Mouse (Mus musculus) kidney, postnatal 14 days (tissue): ENCODE measurements around the gene Spcs2.
"Not testable (repeated sequence)": the region's sequence is repeated elsewhere in the genome, so short reads cannot be mapped to it uniquely, and the experiment has no call there.

Experiments
- DNase-seq: peaks from one replicate; pipeline ENCODE4 v3.0.0; 2022; ENCODE audit warnings: mixed read lengths

Gene Spcs2

DNA sequence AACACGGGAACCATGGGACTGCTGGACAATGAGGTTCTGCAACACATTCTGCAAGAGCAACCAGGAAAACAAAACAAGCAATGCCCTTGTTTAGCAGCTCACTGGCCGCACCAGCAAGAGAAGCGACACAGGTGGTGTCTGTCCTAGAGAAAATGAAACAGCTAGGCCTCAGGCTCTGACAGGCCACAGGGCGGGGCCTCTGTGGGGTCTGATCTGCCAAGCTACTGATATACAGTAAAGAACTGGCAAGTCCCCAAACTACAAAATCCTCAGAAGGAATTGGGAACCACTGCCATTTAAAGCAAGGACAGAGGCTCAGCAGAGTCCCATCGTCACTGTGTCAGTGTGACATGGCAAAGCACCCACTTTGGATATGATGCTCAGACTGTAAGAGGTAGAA is 40.8 kb downstream of the Spcs2 start:
- no peak for DNase-seq

DNA sequence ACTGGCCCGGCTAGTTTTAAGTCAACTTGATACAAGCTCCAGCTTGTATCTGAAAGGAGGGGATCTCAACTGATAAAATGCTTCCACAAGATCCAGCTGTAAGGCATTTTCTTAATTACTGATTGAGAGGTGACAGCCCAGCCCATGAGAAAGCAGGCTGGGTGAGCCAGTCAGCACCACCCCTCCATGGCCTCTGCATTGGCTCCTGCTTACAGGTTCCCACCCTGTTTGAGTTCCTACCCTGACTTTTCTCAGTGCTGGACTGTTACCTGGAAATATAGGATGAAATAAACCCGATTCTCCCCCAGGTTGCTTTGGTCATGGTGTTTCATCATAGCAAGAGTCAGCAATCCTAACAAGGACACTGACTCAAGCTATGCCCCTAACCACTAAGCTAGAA is 41.3 kb downstream of the Spcs2 start:
- DNase-seq: no peak

DNA sequence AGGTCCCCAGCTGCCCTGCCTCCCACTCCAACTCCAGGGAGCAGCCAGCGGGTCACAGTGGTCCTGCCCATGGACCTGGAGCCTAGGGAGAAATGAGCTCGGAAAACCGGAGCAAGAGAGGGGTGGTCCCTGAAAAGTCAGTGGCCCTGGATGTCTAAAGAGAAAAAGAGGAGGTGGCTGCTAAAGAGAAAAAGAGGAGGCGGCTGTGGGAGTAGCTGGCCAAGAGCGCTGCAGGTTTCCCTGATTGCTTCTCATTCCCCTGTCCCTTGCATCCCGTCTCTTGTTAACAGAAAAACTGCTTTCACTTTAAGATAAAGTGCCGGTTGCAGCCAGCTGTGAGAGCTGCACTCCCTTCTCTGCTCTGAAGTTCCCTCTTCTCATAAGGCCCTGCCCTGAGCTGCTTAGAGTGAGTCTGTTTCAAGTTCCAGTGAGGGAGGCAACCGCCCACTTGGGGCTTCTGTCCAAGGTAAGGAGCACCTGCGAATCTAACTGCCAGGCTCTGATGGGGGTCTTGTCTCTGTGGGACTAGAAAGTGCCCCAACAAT is 45.0 kb downstream of the Spcs2 start:
- not testable (repeated sequence) for DNase-seq

DNA sequence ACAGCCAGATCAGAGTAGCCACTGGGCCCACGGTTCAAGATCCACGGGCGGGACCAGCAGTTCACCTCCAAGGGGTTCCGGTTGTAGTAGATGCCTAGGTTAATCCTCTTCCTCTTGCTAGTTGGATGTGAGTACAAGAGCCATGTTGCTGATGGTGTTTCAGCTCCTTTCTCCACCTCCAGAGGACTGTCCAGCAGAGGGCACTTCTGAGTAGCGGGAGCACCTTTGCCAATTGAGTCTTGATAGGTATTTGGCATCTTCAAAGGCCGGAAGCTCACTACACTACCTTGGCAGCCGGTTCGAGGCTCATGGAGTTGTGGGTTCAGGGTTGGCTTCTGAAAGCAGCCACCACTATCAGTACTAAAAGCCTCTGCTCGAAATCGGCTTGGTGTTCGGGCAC is 49.9 kb downstream of the Spcs2 start:
- DNase-seq: no peak

DNA sequence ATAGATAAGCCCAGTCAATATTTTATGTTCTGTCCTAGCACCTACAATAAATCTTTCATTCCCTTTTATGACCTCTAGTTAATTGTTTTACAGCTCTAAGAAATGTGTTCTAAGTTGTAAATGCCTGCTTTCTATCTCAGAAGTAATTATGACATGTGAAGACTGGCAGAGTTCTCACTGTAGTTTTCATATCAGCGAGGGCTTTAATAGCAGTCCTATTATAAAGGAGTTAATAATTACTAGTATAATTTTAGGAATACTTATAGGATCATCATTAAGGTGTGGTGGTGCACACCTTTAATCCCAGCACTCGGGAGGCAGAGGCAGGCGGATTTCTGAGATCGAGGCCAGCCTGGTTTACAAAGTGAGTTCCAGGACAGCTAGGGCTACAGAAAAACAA is 51.6 kb downstream of the Spcs2 start:
- DNase-seq: no peak

DNA sequence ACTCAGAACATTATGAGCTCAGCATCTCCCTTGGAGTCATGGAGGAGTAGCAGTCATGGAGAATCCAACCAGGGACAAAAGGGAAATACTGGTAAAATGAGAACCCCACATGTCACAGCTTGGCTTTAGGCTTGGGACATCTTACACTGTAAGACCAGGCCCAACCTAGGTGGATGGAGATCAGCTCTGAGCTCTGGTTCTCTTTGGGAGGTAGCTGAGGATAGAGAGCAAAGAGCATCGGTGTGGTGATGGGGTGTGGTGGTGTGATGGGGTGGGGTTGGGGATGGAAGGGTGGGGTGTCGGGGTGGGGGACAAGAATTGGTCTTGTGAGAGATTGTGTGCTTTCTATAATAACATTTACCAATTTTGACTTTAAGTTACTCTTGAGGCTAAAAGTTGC is 52.4 kb downstream of the Spcs2 start:
- no peak for DNase-seq

DNA sequence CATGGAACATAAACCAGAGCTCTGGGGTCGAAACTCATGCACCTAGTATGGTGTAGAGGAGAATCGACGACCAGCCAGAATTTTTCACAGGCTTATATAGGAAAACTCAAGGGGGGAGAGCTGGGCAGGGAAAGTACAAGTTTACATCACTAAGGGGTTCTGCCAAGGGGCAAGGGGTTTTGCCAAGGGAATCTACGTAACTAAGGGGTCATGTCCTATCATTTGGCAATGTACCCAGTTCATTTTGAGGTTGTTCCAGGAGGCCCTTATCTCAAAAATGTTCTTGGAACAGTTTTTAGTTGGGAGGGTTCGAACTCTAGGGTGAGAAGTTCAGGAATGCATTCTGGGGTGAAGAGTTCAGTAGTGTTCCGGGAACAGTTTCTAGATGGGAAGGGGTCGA is 56.2 kb downstream of the Spcs2 start:
- peak; percentile 10 for DNase-seq

DNA sequence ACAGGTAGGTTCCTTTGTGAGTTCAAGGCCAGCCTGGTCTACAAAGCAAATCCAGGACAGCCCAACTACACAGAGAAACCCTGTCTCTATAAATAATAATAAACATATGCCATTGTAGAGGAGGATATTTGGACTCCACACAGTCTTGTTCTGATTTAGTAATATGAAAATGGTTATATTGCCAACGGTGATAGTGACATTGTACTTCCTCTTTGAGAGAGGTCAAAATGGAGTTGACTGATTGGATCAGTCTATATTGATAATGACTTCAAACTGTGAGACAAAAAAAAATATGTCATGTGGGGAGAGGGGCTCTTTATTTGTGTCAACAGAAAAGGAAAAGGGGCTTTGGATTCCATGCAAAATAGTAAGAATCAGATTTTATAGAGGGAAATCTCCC is 57.9 kb downstream of the Spcs2 start:
- no peak for DNase-seq

DNA sequence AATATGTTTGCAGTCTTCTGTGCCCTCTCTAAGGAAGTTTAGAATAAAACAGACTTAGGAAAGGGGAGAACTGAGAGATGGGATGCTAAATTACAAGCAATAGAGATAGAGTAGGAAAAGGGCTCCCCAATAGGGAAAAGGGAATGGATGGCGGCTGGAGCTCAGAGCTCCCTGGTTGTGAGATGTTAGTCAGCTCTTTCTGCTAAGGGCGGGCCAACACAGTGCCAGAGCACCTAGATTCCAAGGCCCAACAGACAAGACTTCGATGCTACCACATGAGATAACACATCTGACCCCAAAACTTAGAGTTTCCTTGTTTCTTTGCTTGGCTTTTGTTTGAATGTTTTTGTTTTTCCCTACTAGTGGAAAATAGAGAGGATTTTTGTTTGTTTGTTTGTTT is 59.2 kb downstream of the Spcs2 start:
- DNase-seq: not testable (repeated sequence)

DNA sequence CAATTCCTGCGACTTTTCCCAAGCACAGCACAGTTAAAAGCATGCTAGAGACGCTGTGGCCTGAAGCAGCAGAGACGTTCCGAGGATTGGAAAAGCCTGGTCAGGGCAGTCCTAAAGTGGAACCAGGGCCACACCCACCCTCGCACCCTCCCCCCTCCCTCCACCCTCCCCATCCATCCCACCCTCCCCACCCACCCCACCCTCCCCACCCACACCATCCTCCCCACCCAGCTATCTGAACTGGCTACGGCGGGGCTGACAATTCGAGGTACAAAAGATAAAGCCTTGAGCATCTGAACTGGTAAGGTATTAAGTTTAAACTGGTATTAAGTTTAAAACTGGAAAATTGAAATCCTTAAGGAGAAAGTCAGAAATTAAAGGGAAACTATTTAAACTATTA is 59.7 kb downstream of the Spcs2 start:
- no peak for DNase-seq

DNA sequence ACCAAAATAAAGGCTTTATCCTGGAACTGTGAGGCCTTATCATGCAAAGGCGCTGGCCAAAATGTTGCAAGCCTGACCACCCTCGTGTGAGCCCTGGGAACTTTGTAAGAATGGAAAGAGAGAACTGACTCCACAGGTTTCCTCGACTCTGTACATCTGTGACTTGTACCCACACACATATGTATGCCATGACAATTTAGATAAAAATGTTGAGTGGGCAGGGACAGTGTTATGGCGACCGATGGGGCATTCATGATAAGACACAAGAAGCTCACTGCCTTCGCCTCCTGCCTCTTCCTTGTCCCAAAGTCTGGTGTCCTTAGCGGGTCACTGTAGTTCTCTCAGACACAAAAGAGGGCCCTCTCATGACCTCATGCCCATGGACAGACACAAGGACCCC is 64.1 kb downstream of the Spcs2 start:
- DNase-seq: no peak

DNA sequence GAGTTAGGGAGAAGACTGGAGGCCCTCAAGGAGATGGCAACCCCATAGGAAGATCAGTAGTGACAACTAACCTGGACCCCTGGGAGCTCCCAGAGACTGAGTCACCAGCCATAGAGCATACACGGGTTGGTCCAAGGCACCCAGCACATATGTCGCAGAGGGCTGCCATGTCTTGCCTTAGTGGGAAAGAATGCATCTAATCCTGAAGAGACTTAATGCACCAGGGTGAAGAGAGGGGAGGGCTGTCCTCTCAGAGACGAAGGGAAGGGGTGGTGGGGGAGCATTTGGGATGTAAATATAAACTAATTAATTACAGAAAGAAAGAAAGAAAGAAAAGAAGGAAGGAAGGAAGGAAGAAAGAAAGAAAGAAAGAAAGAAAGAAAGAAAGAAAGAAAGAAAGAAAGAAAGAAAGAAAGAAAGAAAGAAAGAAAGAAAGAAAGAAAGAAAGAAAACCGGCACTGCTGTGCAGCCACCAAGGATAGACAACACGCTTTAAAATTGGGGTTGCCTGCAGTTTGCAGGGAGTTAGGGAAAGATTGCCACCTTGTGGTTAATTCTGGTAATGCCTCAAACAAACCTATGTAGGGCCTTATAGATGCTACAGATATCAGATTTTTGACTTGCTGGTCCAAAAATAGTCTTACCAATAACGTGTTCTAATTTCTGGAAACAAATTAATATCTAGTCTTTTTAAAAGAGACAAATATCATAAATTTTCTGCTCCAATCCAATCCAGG is 65.2 kb downstream of the Spcs2 start:
- DNase-seq: peak; percentile 76

DNA sequence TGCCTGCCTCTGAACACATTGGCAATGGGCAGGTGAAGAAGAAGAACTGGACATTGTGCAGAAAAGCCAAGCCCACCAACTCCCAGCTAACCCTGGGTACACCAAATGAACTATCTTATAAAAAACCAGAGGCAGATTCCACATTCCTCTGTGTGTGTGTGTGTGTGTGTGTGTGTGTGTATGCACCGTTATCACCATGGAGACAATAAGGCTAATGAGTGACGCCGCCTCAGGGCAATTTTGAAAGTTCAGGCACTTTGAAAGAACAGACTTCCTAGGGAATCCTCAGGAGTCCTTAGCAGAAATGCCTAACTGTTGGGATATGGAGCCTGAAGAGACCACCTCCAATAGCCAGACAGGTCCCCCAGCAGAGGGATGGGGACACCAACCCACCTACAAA is 66.0 kb downstream of the Spcs2 start:
- no peak for DNase-seq

DNA sequence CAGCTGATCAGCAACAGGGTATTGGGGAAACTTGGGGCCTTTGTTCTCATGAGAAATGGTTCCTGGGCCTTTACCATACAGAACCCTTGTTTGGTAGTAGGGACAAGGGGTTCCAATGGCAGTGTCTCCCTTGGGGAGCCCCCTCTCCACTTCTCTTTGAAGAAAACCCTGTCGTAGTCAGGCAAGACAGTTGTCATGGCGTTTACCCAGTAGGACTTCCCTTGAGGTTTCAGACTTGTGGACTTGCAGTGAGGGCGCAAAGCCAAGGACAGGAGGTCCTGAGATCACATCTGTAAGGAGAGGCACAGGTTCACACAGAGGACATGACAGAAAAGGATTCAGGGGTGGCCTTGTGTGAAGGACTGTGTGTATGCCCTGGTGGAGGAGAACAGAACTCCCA is 66.8 kb downstream of the Spcs2 start:
- no peak for DNase-seq

DNA sequence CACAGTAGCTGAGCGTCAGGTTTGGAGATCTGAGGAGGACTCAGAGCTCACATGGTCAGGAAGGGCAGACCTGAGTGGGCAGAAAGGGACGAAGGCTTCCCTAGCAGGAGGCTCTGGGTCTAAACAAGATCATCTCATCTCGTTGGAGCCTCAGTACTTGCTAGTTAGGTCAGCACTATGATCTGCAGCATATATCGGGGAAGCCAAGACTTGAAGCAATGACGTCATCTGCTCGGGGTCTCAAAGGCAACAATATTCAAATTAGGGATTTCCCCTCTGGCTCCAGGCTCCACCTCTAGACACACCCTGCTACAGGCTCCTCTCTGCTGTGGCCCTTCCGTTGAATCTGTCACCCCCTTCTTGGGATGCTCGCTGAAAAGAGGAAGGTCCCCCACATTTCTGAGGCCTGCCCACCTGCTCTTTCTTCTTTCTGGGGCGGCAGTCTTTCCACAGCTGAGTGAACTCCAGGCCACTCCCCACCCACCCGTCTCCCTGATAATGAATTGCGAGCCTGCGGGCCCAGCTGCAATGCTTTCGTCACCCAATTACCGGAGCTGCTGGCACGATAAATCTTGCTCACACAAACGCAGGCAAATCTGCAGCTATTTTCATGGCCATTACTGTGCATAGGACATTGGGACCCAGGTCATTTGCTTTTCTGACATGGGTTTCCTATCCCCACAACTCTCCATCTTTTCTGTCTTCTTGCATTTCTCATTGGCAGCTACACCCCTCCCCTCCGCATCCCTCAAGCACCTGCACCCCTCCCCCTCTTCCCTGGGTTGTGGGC is 67.9 kb downstream of the Spcs2 start:
- DNase-seq: peak; percentile 27

DNA sequence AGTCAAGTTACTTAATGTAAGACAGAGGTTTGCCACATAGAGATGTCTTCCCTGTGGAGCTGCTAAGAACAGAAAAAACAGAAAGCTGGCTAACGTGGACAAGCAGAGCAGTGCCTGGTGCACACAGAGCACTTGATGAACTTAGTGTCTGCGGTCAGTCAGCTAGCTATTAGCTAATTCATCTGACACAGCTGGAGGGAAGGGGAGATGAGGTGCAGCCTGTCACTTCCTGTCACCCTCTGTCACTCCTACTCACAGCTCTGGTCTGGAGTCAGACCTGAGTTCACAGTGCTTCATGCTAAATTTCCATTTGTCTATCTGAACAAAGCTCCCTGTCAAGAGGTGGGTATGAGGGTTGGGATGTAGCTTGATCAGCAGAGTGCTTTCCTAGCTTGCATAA is 69.2 kb downstream of the Spcs2 start:
- no peak for DNase-seq

DNA sequence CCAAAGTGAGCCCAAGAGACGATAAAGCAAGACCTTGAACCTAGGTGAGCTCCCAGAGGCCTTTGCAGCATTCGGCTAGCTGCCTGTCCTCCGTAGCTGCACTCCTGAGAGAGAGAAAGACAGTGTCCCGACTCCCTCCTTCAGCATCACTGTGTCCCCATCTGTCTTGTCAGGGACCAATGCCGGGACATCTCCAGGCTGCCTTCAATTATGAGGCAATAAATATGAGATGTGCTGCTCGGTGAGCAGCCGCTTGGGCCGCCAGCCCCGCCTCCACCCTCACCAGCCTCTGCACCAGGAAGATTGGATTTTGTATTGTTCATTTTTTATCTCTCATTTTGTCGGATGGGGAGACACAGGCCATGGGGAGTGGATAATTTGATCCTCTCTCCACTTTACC is 72.4 kb downstream of the Spcs2 start:
- no peak for DNase-seq

DNA sequence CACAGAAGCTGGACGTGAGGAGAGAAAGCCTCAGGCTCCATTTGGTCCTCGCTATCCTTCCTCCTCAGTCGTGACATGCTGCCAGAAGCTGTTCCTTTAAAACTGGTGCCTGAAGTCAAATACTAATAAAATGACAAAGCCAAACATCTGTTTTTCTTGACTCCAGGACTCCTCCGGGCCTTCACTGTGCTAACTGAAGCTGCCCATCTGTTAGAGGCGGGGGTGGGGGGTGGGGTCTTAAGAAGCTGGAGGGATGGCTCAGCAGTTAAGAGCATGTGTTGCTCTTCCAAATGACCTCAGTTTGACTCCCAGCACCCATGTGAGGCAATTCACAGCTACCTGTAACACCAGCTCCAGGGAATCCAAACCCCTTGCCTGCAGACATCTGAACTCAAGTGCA is 74.7 kb downstream of the Spcs2 start:
- DNase-seq: peak; percentile 12

DNA sequence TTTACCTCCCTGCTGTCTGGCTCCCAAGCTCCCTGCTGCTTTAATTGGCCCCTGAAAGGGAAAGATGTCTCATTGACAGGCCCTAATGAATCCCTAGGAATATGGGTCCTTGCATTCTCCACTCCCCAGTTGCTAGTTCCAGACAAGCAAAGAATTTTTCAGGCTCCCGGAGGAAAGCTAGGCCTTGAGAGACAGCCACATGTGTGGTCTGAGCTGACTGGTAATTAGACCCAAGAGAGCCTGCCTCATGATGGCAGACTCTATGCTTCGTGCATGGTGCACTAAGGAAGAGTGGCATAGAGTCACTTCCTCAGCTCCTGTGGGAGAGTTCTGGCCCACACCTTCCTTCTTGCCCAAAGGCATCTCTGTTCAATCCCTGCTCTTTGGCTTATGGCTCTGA is 75.3 kb downstream of the Spcs2 start:
- no peak for DNase-seq
